Mouse (Mus musculus): Measurements from ENCODE around the gene Stk11. TPM values are rescaled to one million over a fixed set of nuclear protein-coding genes. Genes with fewer than 3 reads are reported as not detected.
A peak's percentile ranks its signal among the peaks of the same experiment; 100 is the strongest.

Gene Stk11
- polyA plus RNA-seq, 2 experiments, result 17.4 to 88.8 TPM

DNA sequence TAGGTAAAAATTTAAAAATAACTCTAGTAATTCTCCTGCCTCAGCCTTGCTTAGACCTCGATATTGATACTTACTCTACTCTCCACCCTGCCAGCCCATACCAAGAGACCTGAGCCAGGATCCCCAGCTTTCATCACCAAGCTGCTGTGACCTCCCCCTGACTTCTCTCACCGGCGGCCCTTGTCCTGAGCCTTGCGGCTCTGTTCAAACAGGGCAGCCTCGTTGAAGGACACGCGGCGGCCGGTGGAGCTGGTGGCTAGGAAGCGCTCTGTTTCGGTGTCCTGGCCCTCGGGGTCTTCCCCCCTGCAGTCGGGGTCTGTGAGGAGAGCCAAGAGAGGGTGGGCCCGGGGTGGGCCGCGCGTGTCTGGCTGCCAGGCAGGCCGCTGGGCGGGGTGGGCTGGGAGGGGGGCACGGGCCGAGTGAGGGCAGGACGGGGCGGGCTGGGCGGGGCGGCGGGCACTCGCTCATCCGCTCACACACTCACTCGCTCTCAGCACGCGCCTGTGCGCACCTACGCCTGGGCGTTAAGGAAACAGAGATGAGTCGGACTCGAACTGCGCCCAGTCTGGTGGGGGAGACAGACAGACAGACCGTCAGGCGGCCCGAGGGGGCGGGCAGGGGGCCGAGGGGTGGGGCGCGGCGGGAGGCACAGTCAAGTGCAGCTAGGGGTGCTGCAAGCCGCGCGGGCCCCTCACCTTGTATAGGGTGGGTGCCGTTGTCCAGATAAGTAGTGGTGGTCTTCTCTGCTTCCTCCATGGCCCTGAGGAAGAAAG, 20.8 kb downstream of the Stk11 start:
- Histone ChIP-seq H3K4me2 (ENCODE audit: low read depth) (peak overlapping the region; percentile 83), H3K4me3 (ENCODE audit: insufficient read depth in 1 of 2, low read depth in 2 of 2, low read length in 2 of 2) (peak overlapping the region in 1 of 2 experiments; percentile 23; a peak in 1 of 4 replicates), H3K27ac (no peak overlapping the region), H3K27me3 (ENCODE audit: control insufficient read depth, insufficient read depth, low read length) (peaks cover 33% of the 10 kb centered on the region), H3K9me3 (ENCODE audit: control insufficient read depth, low read length) (no peaks in the 10 kb centered on the region), H3K36me3 (replicated peaks; ENCODE audit: control insufficient read depth, insufficient read depth, low read depth) (peaks cover 5% of the 10 kb centered on the region), H3K9ac (replicated peaks) (no peak overlapping the region), H3K4me1 (replicated peaks; ENCODE audit: control insufficient read depth in 2 of 2, insufficient read depth in 2 of 2, low read length in 1 of 2) (peaks cover 2 to 20% of the 10 kb centered on the region in 2 experiments; a peak in 3 of 4 replicates)
- TF ChIP-seq EP300 (IDR thresholded peaks at IDR 0.05; ENCODE audit: low read depth) (no peak), CTCF (IDR thresholded peaks at IDR 0.05; ENCODE audit: low read depth) (no peak)
- no peak for ATAC-seq (ENCODE audit: insufficient read depth)
- DNase-seq (ENCODE audit: low read depth in 3 of 3, low spot score in 3 of 3), result no peak
- WGBS (ENCODE audit: insufficient replicate concordance), result 29% methylated on average over 46 of the region's 49 CpGs

DNA sequence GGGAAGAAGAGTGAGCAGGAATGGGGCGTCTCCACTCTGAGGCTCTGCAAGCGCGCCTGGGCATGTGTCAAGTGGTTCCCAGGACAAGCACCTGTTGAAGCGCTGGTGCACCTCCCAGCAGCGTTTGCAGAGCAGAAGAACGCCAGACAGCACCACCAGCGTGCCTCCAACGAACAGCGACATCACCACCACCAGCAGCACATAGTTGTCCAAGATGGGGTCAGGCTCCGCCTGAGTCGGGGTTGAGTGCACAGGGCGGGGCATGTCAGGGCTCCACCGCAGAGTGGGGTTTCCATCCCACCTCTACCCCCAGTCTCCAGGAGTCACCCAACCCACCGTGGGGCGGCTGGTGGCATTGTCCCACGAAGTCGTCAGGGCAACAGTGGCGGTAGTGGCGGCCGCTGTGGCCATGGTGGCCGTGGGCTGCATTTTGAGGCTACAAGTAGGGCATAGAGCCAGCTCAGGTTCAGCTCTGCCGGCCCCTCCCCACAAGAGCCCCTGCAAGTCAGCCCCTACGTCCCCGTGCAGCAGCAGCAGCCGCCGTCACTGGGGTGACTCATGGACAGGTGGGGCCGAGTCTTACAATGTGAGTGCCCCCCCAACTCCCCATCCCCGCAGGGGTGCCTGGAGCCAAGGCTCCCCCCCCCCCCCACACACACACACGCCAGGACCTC, 21.5 kb downstream of the Stk11 start:
- Histone ChIP-seq H3K27me3 (ENCODE audit: control insufficient read depth, insufficient read depth, low read length) (peaks cover 33% of the 10 kb centered on the region), H3K36me3 (replicated peaks; ENCODE audit: control insufficient read depth, insufficient read depth, low read depth) (no peaks in the 10 kb centered on the region), H3K4me1 (replicated peaks; ENCODE audit: control insufficient read depth in 2 of 2, insufficient read depth in 2 of 2, low read length in 1 of 2) (peaks cover 2 to 20% of the 10 kb centered on the region in 2 experiments; a peak in 3 of 4 replicates), H3K27ac (no peak overlapping the region), H3K4me2 (ENCODE audit: low read depth) (peak overlapping the region; percentile 83), H3K9ac (replicated peaks) (no peak overlapping the region), H3K9me3 (ENCODE audit: control insufficient read depth, low read length) (no peaks in the 10 kb centered on the region), H3K4me3 (ENCODE audit: insufficient read depth in 1 of 2, low read depth in 2 of 2, low read length in 2 of 2) (peak overlapping the region in 1 of 2 experiments; percentile 23; a peak in 2 of 4 replicates)
- DNase-seq (ENCODE audit: low read depth in 3 of 3, low spot score in 3 of 3) (no peak), ATAC-seq (ENCODE audit: insufficient read depth) (no peak)
- 2% methylated on average over 29 of the region's 29 CpGs for WGBS (ENCODE audit: insufficient replicate concordance)
- no peak for TF ChIP-seq CTCF (IDR thresholded peaks at IDR 0.05; ENCODE audit: low read depth)
- no peak for TF ChIP-seq EP300 (IDR thresholded peaks at IDR 0.05; ENCODE audit: low read depth)

DNA sequence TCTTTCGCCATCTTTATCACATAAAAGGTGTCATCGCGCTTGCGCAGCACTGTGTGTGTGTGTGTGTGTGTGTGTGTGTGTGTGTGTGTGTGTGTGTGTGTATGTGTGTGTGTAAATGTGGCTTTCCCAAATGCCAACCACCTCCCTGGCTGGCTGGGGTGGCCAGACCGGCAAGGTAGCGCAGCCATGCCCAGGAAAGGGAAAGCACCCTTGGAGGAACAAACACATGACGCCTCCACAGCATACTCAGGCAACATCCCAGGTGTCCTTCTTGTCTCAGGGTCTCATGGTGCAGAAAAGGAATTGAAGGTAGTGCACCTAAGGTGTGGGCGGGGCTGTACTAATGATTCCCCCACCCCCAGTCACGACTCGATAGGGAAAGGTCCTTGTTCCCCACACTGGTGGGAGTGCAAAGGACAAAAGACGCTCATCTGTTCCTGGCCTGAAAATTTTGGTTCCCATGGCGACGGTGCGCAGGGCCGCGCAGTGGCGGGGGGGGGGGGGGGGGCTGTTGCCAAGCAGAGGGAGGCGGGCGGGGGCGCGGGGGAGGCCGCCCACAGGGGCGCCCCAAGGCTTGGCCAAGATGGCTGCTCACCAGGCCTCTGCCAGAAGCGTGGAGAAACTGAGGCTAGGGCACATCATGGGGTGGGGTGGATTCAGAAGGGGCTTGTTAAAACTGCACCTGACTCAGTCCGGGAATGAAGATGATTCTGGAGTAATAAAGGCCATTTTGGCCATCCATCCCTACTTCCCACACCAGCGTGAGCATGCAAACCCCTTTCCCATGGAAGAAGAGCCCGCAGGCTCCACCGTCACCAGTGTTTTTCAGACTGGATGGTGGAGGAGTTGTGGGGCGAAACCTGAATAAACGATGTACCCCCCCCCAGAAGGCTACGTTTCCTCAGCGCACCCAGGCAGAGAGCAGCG, 22.3 kb downstream of the Stk11 start:
- H3K27ac ChIP-seq, result no peak overlapping the region
- H3K9ac ChIP-seq (replicated peaks), result no peak overlapping the region
- DNase-seq (ENCODE audit: low read depth in 3 of 3, low spot score in 3 of 3) (no peak), ATAC-seq (ENCODE audit: insufficient read depth) (no peak)
- TF ChIP-seq EP300 (IDR thresholded peaks at IDR 0.05; ENCODE audit: low read depth) (no peak), CTCF (IDR thresholded peaks at IDR 0.05; ENCODE audit: low read depth) (no peak)
- no peaks in the 10 kb centered on the region for H3K9me3 ChIP-seq (ENCODE audit: control insufficient read depth, low read length)
- no peaks in the 10 kb centered on the region for H3K36me3 ChIP-seq (replicated peaks; ENCODE audit: control insufficient read depth, insufficient read depth, low read depth)
- H3K4me2 ChIP-seq (ENCODE audit: low read depth), result peak overlapping the region; percentile 83
- H3K4me1 ChIP-seq (replicated peaks; ENCODE audit: control insufficient read depth in 2 of 2, insufficient read depth in 2 of 2, low read length in 1 of 2), result peaks cover 2 to 23% of the 10 kb centered on the region in 2 experiments; a peak in 3 of 4 replicates
- peak overlapping the region; percentile 54 to 55; a peak in 3 of 4 replicates for H3K4me3 ChIP-seq (ENCODE audit: insufficient read depth in 1 of 2, low read depth in 2 of 2, low read length in 2 of 2)
- peaks cover 33% of the 10 kb centered on the region for H3K27me3 ChIP-seq (ENCODE audit: control insufficient read depth, insufficient read depth, low read length)
- 9% methylated on average over 27 of the region's 33 CpGs for WGBS (ENCODE audit: insufficient replicate concordance)

DNA sequence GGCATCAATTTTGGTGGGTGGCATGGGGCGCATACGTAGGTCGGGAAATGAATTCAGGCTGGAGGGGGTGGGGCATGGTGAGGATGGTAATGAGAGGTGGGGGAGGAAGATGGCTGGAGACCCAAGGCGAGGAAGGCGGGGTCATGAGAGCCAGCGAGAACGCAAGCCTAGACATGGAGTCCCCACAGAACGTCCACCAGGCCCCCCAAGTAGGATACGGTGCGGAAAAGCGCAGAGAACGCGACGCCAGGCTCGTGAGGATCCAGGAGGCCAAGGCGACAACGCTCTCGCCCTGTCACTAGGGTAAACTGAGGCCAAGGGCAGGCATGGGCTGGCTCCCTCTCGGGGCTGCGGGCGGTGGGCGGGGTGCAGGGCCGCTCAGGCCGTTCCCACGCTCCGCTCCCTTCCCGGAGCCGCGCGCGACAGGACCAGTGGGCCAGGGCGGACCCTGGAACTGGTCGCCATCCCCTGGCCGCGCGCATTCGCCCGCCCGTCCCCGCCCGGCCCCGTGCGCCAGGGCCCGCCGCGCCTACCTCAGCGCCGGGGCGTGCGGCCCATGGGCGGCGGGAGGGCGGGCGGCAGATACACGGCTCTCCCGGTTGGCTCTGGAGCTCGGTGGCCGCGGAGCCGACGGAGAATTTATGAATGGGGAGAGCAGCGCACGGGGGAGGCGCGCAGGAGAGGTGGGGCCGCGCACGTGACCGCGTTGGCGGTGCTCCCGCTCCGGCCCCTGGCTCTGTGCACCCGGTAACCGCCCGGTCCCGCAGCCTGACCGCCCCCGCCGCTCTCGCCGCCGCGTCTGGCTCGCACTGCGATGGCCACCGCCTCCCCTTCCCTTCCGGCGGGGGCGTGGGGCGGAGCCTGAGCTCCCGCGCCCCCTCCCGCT, 23.2 kb downstream of the Stk11 start, which contains the start of gene Atp5d:
Gene Atp5d, plus strand, starts transcription at position 80 of the 886 bp plus-strand sequence.
- Histone ChIP-seq H3K9ac (replicated peaks) (peak within 1 kb of the TSS; percentile 43), H3K4me1 (replicated peaks; ENCODE audit: control insufficient read depth in 2 of 2, insufficient read depth in 2 of 2, low read length in 1 of 2) (peaks cover 2 to 24% of the 10 kb centered on the region in 2 experiments; a peak in 3 of 4 replicates), H3K27me3 (ENCODE audit: control insufficient read depth, insufficient read depth, low read length) (peaks cover 33% of the 10 kb centered on the region), H3K27ac (no peak within 1 kb of the TSS), H3K36me3 (replicated peaks; ENCODE audit: control insufficient read depth, insufficient read depth, low read depth) (no peaks in the 10 kb centered on the region), H3K4me3 (ENCODE audit: insufficient read depth in 1 of 2, low read depth in 2 of 2, low read length in 2 of 2) (peak within 1 kb of the TSS; percentile 54 to 55), H3K9me3 (ENCODE audit: control insufficient read depth, low read length) (no peaks in the 10 kb centered on the region), H3K4me2 (ENCODE audit: low read depth) (peak within 1 kb of the TSS; percentile 83)
- DNase-seq (ENCODE audit: low read depth in 3 of 3, low spot score in 3 of 3) (no peak), ATAC-seq (ENCODE audit: insufficient read depth) (peak; percentile 5; the same call in 1 of the 2 replicates)
- under 1% methylated on average over 89 of the region's 94 CpGs for WGBS (ENCODE audit: insufficient replicate concordance)
- TF ChIP-seq CTCF (IDR thresholded peaks at IDR 0.05; ENCODE audit: low read depth) (no peak), EP300 (IDR thresholded peaks at IDR 0.05; ENCODE audit: low read depth) (no peak)
